20 mouse cellular contexts compared by ENCODE assay signal in the genomic region with DNA sequence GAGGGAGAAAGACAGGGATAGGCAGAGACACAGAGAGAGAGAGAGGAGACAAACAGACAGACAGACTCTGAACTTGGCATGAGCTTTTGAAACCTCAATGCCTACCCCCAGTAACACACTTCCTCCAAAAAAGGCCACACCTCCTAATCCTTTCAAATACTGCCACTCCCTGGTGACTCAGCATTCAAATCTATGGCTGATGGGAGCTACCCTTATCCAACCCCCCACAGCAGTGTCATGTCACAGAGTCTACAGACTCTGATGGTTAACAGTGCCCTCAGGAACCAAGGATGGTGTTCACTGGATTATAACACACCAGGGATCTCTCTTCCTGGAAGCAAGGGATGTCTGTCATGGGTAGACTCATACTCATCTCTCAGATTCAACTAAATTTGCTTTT. TPM values are rescaled to one million over a fixed set of nuclear protein-coding genes. Genes with fewer than 3 reads are reported as not detected.
DNase-seq lines count a peak whose midpoint lies in the region; ATAC-seq lines count a peak whose summit lies in the region.
"Had no signal": no experiment of that assay in that cellular context is flagged by ENCODE, and none has a peak within 500 bp of the region (broad histone marks: within the 10 kb centered on the region; RNA-seq: fewer than 3 reads in every experiment).

No protein-coding gene starts in this region.

- intact Hi-C loops in left cerebral cortex, postnatal 25 days (cut with DNase I), result no loop called here

- DNase-seq in 416B (ENCODE audit: low read depth) (peak; percentile 62), R1 (ENCODE audit: low read depth, low spot score) (peak; percentile 48), liver (peak; percentile 43)
- DNase-seq in kidney, adult 18-20 months, result no peak
- DNase-seq in right cerebral cortex, postnatal 36 days (ENCODE audit: low spot score in 2 of 2), result no peak
- DNase-seq in ovary, postnatal 36 days (ENCODE audit: low spot score), result no peak
- no peak for DNase-seq in left cerebral cortex, postnatal 25 days (ENCODE audit: low spot score in 2 of 2)
- DNase-seq: adrenal gland, postnatal 25 days; cerebellum, adult 9-11 months; embryo, embryonic 11 days; heart, postnatal 36 days; kidney, postnatal 10 days; layer of hippocampus, adult 9-11 months; thymus, adult 2 months had no signal

- peak; percentile 37; the same call in 1 of the 2 replicates for ATAC-seq in megakaryocyte, adult 5-6 weeks (ENCODE audit: poor library complexity, severe bottlenecking)
- ATAC-seq: activated CD4-positive, CD25-positive, alpha-beta regulatory T cell, adult 4 months; forebrain, embryonic 13.5 days; intestine, embryonic 16.5 days; lung, postnatal 0 days had no signal

RNA-seq across cellular contexts. Expression of a gene that starts 11.5 kb away (rescaled TPM):
- total RNA-seq in megakaryocyte, adult 5-6 weeks (2015), result 1.2 and 1.3 TPM in 2 replicates
- 1.5 and 1.8 TPM in 2 replicates for total RNA-seq in megakaryocyte, adult 5-6 weeks (2017)
- total RNA-seq in left cerebral cortex, postnatal 25 days (2021), result not detected
- total RNA-seq: adrenal gland, postnatal 25 days; gastrocnemius, postnatal 4 days; heart, postnatal 36 days had no signal

Comparison
In these comparisons a context has a peak if more than half of its experiments do, and no peak if none do; other contexts are left out.
1. DNase-seq: peak in 416B (single experiment), R1 (single experiment) and liver (single experiment); none in kidney, adult 18-20 months (single experiment), right cerebral cortex, postnatal 36 days (0 of 2), ovary, postnatal 36 days (single experiment) and left cerebral cortex, postnatal 25 days (0 of 2).